Mouse (Mus musculus): ENCODE measurements around the gene Gm14214. TPM values are rescaled to one million over a fixed set of nuclear protein-coding genes. Genes with fewer than 3 reads are reported as not detected.
A peak's percentile ranks its signal among the peaks of the same experiment; 100 is the strongest.

Gm14214 gene
- total RNA-seq (2021), result not detected
- long read RNA-seq, experiment 1, result 0 reads
- long read RNA-seq, experiment 2, result 0 reads

DNA sequence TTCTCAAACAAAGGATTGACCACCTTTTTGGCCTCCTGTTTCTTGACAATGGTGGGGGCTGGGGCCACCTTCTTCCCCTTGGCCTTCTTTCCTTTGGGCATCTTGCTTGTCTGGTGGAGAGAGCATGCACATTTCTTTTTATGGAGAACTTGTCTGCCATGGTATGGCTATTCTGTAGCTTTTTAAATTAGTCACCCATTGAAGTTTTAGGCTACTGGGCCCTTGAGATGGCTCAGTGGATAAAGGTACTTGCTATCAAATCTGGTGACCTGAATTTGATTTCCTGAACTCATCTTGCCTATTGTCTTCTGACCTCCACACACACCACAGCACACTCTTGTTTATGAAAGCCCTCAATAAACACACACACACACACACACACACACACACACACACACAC, at the start of gene Gm14214:
Gm14214 (minus strand) TSS at position 101 of the 400 bp plus-strand sequence.
- intact Hi-C loops (cut with DNase I), result no loop called here
- Histone ChIP-seq H3K27ac (no peak within 1 kb of the TSS), H3K4me3 (no peak within 1 kb of the TSS)
- no peak for TF ChIP-seq CTCF (IDR thresholded peaks at IDR 0.05)
- no peak for DNase-seq (ENCODE audit: extremely low spot score in 1 of 2, low spot score in 2 of 2)

DNA sequence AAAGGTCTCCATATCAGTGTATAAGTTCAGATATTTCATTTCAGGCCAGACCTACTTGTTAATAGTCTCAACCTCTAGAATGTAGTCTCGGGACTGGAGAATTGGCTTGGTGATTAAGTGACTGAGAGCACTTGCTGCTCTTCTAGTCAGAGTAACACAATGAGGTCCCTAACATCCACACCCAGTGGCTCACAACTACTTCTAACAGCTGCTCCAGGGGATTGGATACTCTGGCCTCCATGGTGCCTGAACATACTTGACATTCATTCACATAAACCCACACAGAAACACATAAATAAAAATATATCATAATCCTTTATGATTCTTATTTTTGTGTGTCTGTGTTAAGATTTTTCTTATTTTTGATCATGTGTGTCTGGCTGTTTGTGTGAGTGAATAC, 48.8 kb upstream of the Gm14214 start:
- no peak for TF ChIP-seq CTCF (IDR thresholded peaks at IDR 0.05)
- DNase-seq (ENCODE audit: extremely low spot score in 1 of 2, low spot score in 2 of 2), result no peak
- intact Hi-C loops (cut with DNase I), result no loop called here

GRCm38 (mm10) chr2:154817788-154818187, 48.0 kb upstream of the Gm14214 start:
- intact Hi-C loops (cut with DNase I), result no loop called here
- TF ChIP-seq CTCF (IDR thresholded peaks at IDR 0.05), result peak; percentile 64
- Histone ChIP-seq H3K27ac (no peak overlapping the region), H3K4me3 (no peak overlapping the region)
- DNase-seq (ENCODE audit: extremely low spot score in 1 of 2, low spot score in 2 of 2), result peak in 1 of 2 experiments; percentile 50

More for the DNA sequence above, 48.8 kb upstream of the Gm14214 start:
- no peak overlapping the region for H3K27ac ChIP-seq
- no peak overlapping the region for H3K4me3 ChIP-seq

DNA sequence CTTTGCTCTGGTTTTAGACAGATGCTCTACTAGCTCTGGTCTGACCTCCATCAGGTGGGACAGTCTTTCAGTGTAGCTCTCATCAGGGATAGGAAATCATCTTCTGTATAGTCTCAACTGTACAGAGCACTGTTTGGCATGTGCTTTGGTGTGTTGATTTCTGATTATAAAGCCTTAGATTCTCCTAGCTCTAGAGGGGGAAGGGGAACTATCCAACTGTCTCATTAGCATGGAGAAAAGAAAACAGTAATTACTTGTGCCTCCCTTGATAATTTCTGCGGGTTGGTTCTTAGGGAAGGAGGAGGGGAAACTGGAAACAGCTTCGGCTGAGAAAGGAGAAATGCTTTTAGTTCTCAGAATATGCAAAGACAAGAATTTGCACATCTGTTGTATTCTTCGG, 47.3 kb upstream of the Gm14214 start:
- Histone ChIP-seq H3K27ac (no peak overlapping the region), H3K4me3 (no peak overlapping the region)
- no peak for TF ChIP-seq CTCF (IDR thresholded peaks at IDR 0.05)
- intact Hi-C loops (cut with DNase I), result no loop called here
- no peak for DNase-seq (ENCODE audit: extremely low spot score in 1 of 2, low spot score in 2 of 2)

DNA sequence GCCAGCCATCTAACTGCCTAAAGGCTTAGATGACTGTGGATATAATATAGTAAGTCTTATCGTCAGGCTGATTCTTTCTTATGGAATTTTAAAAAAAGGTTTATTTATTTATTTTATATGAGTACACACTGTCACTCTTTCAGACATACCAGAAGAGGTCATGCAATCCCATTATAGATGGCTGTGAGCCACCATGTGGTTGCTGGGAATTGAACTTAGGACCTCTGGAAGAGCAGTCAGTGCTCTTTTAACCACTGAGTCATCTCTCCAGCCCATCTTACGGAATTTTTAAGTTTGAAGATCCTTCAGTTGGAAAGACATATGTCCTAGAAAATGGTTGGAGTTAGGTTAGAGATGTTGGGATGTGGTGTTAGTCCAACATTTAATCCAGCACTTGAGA, 43.6 kb upstream of the Gm14214 start:
- TF ChIP-seq CTCF (IDR thresholded peaks at IDR 0.05), result no peak
- Histone ChIP-seq H3K4me3 (no peak overlapping the region), H3K27ac (no peak overlapping the region)
- intact Hi-C loops (cut with DNase I), result no loop called here
- no peak for DNase-seq (ENCODE audit: extremely low spot score in 1 of 2, low spot score in 2 of 2)

GRCm38 (mm10) chr2:154810821-154811220, 41.0 kb upstream of the Gm14214 start:
- Histone ChIP-seq H3K4me3 (no peak overlapping the region), H3K27ac (no peak overlapping the region)
- DNase-seq (ENCODE audit: extremely low spot score in 1 of 2, low spot score in 2 of 2), result no peak
- intact Hi-C loops (cut with DNase I), result no loop called here
- TF ChIP-seq CTCF (IDR thresholded peaks at IDR 0.05), result no peak

DNA sequence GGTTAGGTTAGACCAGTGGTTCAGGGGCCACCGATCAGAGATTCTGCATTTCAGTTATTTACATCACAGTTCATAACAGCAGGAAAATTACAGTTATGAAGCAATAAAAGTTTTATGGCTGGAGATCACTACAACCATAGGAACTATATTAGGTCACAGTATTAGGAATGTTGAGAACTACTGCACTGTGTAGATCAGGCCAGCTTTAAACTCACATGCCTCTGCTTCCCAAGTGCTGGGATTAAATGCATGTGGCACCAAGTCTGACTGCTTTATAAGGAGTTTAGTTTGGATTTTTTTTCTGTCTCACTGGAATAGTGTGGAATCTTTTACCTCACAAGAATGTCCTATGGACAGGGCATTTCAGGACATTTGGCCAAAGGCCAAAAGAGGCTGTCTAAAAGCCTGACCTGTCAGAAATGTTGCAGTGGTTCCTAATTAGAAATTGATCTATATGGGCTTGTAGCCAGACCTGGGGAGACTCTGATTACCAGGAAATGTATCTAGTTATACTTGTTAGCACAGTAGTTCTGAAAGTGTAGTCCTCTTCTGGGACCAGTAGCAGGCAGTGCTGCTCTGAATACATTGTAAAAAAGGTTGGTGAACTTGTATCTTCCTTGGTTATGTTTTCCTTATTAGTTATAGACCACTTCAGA, 39.4 kb upstream of the Gm14214 start:
- TF ChIP-seq CTCF (IDR thresholded peaks at IDR 0.05), result peak; percentile 8; the same call in 1 of the 2 replicates
- no peak for DNase-seq (ENCODE audit: extremely low spot score in 1 of 2, low spot score in 2 of 2)
- no peak overlapping the region for H3K4me3 ChIP-seq
- H3K27ac ChIP-seq, result no peak overlapping the region
- intact Hi-C loops (cut with DNase I), result no loop called here

DNA sequence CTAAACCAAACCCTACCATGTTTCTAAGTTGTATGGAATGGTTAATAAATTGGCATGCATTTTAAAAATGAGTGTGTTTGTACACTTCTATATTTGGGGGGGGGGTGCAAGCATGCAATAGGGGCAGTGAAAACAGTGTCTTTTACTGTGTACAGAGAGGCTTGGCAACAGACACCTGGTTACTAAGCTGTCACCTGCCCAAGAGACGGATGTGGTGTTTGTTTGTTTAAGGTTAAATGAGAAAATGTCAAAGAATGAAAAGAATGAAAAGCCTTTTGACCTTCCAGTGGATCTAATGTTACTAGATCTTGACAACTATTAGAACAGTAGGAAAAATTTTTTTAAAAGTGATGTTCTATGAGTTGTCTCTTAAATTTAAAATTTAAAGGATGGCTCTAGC, 37.9 kb upstream of the Gm14214 start:
- intact Hi-C loops (cut with DNase I), result no loop called here
- Histone ChIP-seq H3K4me3 (no peak overlapping the region), H3K27ac (no peak overlapping the region)
- DNase-seq (ENCODE audit: extremely low spot score in 1 of 2, low spot score in 2 of 2), result no peak
- no peak for TF ChIP-seq CTCF (IDR thresholded peaks at IDR 0.05)

DNA sequence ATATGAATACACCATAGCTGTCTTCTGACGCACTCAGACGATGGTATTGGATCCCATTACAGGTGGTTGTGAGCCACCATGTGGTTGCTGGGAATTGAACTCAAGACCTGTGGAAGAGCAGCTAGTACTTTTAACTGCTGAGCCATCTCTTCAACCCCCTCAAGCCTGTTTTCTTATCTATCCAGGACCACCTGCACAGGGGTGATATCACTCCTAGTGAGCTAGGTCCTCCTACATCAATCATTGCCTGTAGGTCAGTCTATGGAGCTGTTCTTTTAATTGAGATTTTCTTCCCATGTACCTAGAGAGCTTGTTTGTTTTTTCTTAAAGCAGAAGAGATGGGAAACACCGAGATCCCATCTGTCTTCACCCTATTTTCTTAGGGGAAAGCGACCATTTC, 34.0 kb upstream of the Gm14214 start:
- no peak for TF ChIP-seq CTCF (IDR thresholded peaks at IDR 0.05)
- no peak overlapping the region for H3K27ac ChIP-seq
- intact Hi-C loops (cut with DNase I), result no loop called here
- no peak for DNase-seq (ENCODE audit: extremely low spot score in 1 of 2, low spot score in 2 of 2)
- no peak overlapping the region for H3K4me3 ChIP-seq

DNA sequence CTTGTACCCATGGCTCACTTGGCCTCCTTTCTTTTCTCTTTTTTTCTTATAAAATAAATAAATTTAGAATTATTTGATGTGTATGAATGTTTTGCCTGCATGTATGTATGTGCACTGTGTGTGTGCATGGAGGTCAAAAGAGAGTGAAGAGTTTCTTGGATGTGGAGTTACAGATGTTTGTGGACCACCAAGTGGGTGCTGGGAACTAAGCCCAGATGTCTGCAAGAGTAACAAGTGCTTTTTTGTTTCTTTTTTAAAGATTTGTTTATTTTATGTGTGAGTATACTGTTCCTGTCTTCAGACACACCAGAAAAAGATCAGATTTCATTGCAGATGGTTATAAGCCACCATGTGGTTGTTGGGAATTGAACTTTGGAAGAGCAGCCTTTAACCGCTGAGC, 33.5 kb upstream of the Gm14214 start:
- intact Hi-C loops (cut with DNase I), result no loop called here
- no peak for DNase-seq (ENCODE audit: extremely low spot score in 1 of 2, low spot score in 2 of 2)
- TF ChIP-seq CTCF (IDR thresholded peaks at IDR 0.05), result no peak
- no peak overlapping the region for H3K27ac ChIP-seq
- no peak overlapping the region for H3K4me3 ChIP-seq

DNA sequence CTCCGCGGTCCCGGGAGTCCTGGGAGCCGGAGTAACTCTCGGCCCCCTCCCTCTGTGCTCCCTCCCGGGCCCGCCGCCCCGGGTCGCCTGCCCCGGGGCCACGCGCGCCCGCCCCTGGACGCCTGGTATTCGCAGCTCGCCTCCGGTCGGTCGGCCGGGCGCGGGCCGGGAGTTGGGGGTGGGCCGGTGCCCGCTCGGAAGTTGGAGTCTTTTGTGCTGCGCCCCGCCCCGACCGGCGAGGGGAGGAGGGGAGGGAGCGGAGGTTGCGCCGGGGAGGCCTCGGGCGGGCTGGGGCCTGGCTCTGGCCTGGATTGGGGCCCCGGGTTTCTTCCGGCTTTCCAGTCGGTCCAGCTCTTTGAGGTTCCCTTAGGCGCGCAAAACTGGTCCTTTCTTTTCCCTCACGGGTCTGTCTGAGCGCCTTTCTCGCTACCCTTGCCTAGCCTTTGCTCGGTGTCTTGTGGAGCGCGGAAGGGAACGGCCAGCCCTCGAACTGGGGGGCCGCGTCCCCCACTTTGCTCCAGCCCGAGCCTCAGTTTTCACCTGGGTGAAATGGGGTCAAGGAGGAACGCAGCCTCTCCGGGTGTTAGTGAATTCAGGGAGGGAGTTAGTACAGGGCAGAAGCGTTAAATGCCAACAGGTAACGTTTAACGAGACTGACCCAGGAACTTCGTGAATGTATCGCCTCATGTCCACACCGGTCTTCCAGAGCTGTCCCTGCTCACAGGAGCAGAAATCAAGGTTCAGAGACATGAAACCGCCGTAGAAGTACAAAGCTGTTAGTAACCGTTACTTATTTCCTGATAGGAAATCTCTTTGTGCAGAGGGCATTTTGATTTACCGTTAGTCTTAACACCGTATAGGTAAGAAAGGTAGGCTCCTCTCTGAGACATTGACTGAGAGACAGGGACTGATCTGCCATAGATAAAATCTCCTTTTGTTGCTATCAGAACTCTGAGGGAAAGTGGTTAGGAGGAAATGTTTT, 22.1 kb upstream of the Gm14214 start:
- Histone ChIP-seq H3K27ac (peak overlapping the region; percentile 100), H3K4me3 (peak overlapping the region; percentile 96)
- TF ChIP-seq CTCF (IDR thresholded peaks at IDR 0.05), result no peak
- DNase-seq (ENCODE audit: extremely low spot score in 1 of 2, low spot score in 2 of 2), result peak; percentile 64 to 71
- intact Hi-C loops (cut with DNase I), result no loop called here

Data from left cerebral cortex, adult 2 months (tissue).